Mouse (Mus musculus) cortical plate, adult 2 months (tissue): ENCODE results near the gene Gm5662.
"Not testable (repeated sequence)": the region's sequence is repeated elsewhere in the genome, so short reads cannot be mapped to it uniquely, and the experiment has no call there.

ENCODE experiments used
- CTCF ChIP-seq: fragments of 200-500 bp; IDR thresholded peaks from 2 replicates; pipeline ENCODE4 v1.5.1; 2011; ENCODE audit warnings: mild to moderate bottlenecking, control low read depth, low read length; ENCODE audit not compliant: insufficient read depth; ENCODE audit errors: extremely low read depth
- POLR2A ChIP-seq: fragments of 200-500 bp; IDR thresholded peaks from 2 replicates; pipeline ENCODE4 v1.6.1; 2011; ENCODE audit warnings: mild to moderate bottlenecking, low read length, control low read depth; ENCODE audit not compliant: insufficient read depth; ENCODE audit errors: extremely low read depth

DNA sequence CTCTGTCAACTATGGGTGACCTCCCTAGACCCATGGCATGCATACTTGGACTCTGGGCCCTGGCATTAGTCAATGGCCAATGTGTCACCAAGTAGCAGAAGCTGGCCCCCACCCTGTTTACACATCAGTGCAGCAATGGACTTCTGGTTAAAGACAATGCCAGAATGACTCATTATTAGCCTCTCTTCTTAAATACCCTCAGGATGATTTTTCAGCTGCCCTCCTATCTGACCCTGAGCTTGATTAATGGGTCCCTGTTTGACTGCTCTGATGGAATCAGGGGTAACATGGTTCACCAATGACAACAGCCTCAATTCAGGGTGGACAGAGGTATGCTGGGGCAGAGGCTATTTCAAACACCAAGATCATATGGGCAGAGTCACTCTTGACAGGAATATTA, 28.5 kb downstream of the Gm5662 start:
- TF ChIP-seq CTCF, POLR2A: not testable (repeated sequence)
